Mouse (Mus musculus) neutrophil, adult 65 days (primary cell): ENCODE results near the gene Klhdc9. TPM values are rescaled to one million over a fixed set of nuclear protein-coding genes. Genes with fewer than 3 reads are reported as not detected.

ENCODE experiments used
- total RNA-seq: library from RNA; stranded (reverse); gene quantifications from 2 replicates; pipeline ENCODE4 v1.2.4, GENCODE M21; 2023

Klhdc9 gene
- not detected in 2 replicates for total RNA-seq

DNA sequence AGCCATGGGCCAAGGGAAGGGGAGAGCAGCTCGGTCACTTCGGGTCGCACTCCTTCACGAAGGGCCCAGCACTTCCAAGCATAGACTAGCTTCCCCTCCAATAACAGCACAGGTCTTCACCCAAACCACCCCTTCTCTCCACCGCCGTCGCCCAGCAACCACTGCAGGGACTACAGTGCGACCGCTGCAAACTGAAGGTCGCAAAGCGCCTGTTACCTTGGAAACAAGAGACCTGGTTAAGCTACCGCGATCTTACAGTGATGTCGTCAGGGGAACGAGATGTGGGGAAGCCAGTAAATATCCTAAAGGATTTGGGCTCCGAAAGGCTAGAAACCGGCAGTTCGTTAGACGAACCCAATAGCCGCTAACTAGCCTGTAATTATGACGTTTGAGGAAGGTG is at the start of gene Klhdc9:
Gene Klhdc9, minus strand, starts transcription at position 143 of the 400 bp plus-strand sequence.

DNA sequence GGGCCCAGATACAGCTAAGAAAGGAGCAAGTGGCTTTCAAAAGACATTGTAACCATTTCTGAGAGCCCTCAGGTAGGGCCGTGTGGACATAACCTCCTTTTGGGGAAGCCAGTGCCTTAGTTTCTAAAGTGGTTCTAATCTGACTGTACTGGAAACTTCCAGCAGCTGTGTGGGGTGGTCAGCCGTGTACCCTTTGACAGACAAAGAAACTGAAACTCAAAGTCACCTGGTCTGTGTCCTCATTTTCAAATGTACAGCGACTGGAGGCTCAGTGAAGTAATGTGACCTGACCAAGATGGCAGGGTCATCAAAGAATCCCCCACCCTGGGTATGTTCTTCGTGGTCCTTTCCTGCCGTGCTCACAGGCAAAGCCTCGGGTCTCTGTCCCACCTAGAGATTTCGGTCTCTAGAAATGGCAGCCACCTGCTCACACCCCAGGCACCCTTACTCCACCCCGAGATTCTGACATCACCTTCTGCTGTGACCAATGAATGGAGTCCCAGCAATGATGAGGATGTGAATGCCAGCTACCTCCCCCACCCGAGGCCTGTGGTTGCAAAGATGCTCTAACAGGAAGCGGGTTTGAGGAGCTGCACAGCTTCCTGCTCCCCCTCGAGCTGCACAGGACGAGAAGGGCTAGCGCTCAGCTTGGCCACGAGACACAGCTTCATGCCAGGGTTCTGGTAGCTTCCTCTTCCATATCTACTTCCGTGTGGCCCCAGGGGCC is 27.9 kb upstream of the Klhdc9 start, which contains the start of gene Arhgap30:
Gene Arhgap30, plus strand, starts transcription at position 579 of the 727 bp plus-strand sequence.

GRCm38 (mm10) chr1:171369845-171370556 is 9.4 kb upstream of the Klhdc9 start, which contains the start of gene Nectin4:
Gene Nectin4, plus strand, starts transcription at chr1:171370099.

GRCm38 (mm10) chr1:171345225-171346094 is 15.1 kb downstream of the Klhdc9 start, which contains the start of the genes Nit1 and Pfdn2:
Gene Nit1, minus strand, starts transcription at chr1:171345646.
Gene Pfdn2, plus strand, starts transcription at chr1:171345670.

DNA sequence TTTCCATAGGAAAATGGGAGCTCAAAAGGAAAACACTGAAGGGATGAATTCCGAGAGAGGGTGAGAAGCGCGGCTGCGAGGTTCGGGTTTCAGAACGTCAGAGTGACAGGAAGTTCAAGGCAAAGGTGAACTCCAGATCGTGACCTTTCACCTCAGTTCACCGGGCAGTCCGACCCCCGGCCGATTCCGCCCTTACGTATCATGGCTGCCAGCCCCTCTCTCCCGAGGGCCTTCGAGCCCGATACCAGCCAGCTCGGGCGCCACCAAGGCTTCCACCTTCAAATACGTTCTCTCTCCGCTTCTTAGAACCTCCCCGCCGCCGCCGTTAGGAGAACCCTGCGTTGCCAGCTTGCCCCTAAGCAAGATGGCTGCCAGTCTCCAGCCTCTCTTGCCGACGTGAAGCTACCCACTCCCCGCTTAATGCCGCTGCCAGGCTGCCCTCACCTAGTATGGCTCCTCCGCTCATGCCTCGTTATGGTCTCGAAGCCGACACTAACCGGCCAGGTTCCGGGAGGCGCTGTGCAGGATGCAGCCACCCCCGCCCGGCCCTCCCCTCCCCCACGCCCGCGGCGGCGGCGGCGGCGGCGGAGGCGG is 31.7 kb downstream of the Klhdc9 start, which contains the start of gene Dedd:
Gene Dedd, plus strand, starts transcription at position 307 of the 594 bp plus-strand sequence.

Other genes starting within 250 kb of the Klhdc9 start
- gene Cfap126, start 246.9 kb downstream of the Klhdc9 start, total RNA-seq, result 0.91 TPM in 1 of 2 replicates, not detected in the other
- gene Sdhc, start 210.2 kb downstream of the Klhdc9 start, total RNA-seq, result 70.1 and 76.7 TPM in 2 replicates
- gene Mpz, start 210.1 kb downstream of the Klhdc9 start, total RNA-seq, result not detected in 2 replicates
- 0.25 and 0.38 TPM in 2 replicates for gene Pcp4l1, start 164.5 kb downstream of the Klhdc9 start, total RNA-seq
- gene Nr1i3, start 146.8 kb downstream of the Klhdc9 start, total RNA-seq, result not detected in 2 replicates
- gene Tomm40l, start 138.3 kb downstream of the Klhdc9 start, total RNA-seq, result 7.2 and 11.8 TPM in 2 replicates
- gene Apoa2, start 135.7 kb downstream of the Klhdc9 start, total RNA-seq, result not detected in 2 replicates
- gene Fcer1g, start 126.4 kb downstream of the Klhdc9 start, total RNA-seq, result 1,184 and 1,203 TPM in 2 replicates
- not detected in 2 replicates for gene Adamts4, start 110.4 kb downstream of the Klhdc9 start, total RNA-seq
- 68.8 and 134 TPM in 2 replicates for gene Ndufs2, start 109.4 kb downstream of the Klhdc9 start, total RNA-seq
- gene B4galt3, start 90.5 kb downstream of the Klhdc9 start, total RNA-seq, result 115 and 168 TPM in 2 replicates
- gene Ppox, start 79.6 kb downstream of the Klhdc9 start, total RNA-seq, result 64.8 and 86.5 TPM in 2 replicates
- gene Usp21, start 72.8 kb downstream of the Klhdc9 start, total RNA-seq, result 27.7 and 31.0 TPM in 2 replicates
- gene Ufc1, start 65.8 kb downstream of the Klhdc9 start, total RNA-seq, result 40.6 and 41.8 TPM in 2 replicates
- gene Dedd, start 31.7 kb downstream of the Klhdc9 start, total RNA-seq, result 17.9 and 25.5 TPM in 2 replicates
- 15.9 and 16.3 TPM in 2 replicates for gene Nit1, start 15.2 kb downstream of the Klhdc9 start, total RNA-seq
- gene Pfdn2, start 15.1 kb downstream of the Klhdc9 start, total RNA-seq, result 39.2 and 40.6 TPM in 2 replicates
- gene Nectin4, start 9.3 kb upstream of the Klhdc9 start, total RNA-seq, result 1.1 and 1.6 TPM in 2 replicates
- 268 and 358 TPM in 2 replicates for gene Arhgap30, start 28.2 kb upstream of the Klhdc9 start, total RNA-seq
- gene Usf1, start 50.5 kb upstream of the Klhdc9 start, total RNA-seq, result 111 and 118 TPM in 2 replicates
- 1.6 and 2.3 TPM in 2 replicates for gene Tstd1, start 58.1 kb upstream of the Klhdc9 start, total RNA-seq
- gene F11r, start 76.7 kb upstream of the Klhdc9 start, total RNA-seq, result 1.2 TPM in 2 replicates
- 6.1 and 6.8 TPM in 2 replicates for gene Alyref2, start 142.7 kb upstream of the Klhdc9 start, total RNA-seq
- gene Itln1, start 174.5 kb upstream of the Klhdc9 start, total RNA-seq, result not detected in 2 replicates
- 9.8 and 13.7 TPM in 2 replicates for gene Cd244a, start 198.4 kb upstream of the Klhdc9 start, total RNA-seq
- 11.8 and 14.7 TPM in 2 replicates for gene Ly9, start 246.6 kb upstream of the Klhdc9 start, total RNA-seq